Mouse (Mus musculus) left cerebral cortex, postnatal 36 days (tissue): Measurements from ENCODE around the gene Ngdn. TPM values are rescaled to one million over a fixed set of nuclear protein-coding genes. Genes with fewer than 3 reads are reported as not detected.

Source experiments
- DNase-seq, 2 experiments: peaks; one replicate each; pipeline ENCODE4 v3.0.0; 2021 to 2022; ENCODE audit warnings: low spot score in 2 of 2, mixed read lengths in 1 of 2
- intact Hi-C: fragments of 180-260 bp; cut with DNase I; formaldehyde crosslinking; loops from one replicate; pipeline ENCODE4 v1.15.1; 2025
- microRNA-seq: library from miRNA; unstranded; fragments of <30 nt; microRNA quantifications from one replicate; pipeline ENCODE4 v1.2.0, GENCODE M21; 2022
- total RNA-seq, 2 experiments: library from RNA; stranded (reverse); gene quantifications; 2 replicates each; pipeline ENCODE4 v1.2.3; 2021

Ngdn gene
- total RNA-seq, 2 experiments from 2014 or later, result 23.5 to 30.8 TPM

DNA sequence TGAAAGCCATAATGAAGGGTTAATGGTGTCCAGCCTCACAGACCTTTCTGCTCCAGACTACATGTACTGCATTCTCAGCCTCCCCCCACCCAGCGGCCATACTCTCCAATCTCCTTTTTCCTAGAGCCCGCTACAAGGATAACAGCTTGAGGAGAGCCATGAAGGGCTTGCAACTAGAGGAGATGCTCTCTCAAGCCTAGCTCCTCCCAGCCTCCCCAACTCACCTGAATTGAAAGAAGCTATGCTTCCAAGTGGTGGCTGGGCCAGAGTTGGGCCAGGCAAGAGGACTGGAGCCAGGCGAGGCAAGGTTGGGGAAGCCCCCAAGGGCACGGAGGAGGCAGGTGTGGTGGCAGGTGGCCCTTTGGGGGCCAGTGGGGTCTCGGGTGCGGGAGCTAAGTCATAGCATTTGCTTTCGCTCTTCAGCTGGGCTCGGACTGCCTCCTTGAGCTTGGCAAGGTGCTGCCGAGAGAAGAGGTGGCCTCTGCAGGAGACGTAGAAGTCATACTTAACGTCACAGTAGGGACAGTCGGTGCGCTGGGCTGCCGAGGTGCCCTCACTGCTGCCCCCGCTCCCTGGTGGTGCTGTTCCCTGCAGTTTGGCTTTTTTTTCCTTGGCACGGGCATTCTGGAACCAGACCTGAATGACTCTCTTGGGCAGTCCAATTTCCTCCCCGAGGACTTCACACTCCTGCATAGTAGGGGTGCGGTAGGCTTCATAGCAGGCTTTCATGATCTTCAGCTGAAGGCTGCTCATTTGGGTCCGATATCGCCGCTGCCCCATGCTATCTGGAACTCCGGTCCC is 48.5 kb downstream of the Ngdn start:
- intact Hi-C loops, result loop anchor here (5.0 kb wide), 1 partner anchor 36 kb away; no protein-coding TSS in a partner anchor
- DNase-seq, result peak in 1 of 2 experiments; percentile 21

- peak in 1 of 2 experiments; percentile 20 for DNase-seq
- intact Hi-C loops, result loop anchor here (5.0 kb wide), 1 partner anchor 37 kb away; no protein-coding TSS in a partner anchor
Measured at GRCm38 (mm10) chr14:55064481-55065370, 49.5 kb downstream of the Ngdn start.

DNA sequence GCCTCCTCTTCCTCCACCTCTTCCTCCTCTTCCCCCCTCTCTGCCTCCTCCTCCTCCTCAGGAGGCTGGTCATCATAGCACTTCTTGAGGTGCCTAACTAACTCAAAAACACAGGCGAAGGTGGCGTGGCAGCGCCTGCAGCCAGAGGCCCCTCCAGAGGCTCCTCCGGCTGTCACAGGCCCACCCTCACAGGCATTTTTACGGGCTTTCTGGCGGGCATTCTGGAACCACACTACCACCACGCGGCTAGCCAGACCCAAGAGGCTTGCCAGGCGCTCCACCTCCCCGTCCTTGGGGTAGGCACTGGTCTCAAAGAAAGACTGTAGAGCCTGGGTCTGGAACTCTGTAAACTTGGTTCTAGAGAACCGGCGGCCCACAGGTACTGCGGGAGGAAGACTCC is 50.1 kb downstream of the Ngdn start:
- intact Hi-C loops, result no loop called here
- peak in 1 of 2 experiments; percentile 14 for DNase-seq

- peak in 1 of 2 experiments; percentile 59 for DNase-seq
- intact Hi-C loops, result no loop called here
Measured at GRCm38 (mm10) chr14:55066042-55066441, 50.8 kb downstream of the Ngdn start.

DNA sequence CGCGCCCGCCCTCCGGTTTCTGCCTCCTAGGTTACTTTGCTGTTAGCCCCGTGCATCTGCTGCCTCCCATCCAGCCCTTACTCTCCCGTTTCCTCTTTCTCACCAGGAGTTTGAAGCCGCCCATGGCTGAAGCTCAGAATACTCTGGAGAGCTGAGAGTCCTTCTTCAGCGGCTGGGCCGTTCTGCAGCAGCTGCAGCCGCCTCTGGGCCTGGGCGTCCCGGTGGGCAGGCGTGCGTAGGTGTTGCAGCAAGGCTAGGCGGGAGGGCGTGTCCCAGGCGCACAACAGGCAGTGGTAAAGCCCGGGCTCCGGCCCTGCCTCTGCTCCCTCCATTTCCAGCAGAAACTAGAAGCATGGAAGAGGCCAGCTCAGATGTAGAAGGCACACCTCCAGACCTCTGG is 56.5 kb downstream of the Ngdn start:
- DNase-seq, result peak in 1 of 2 experiments; percentile 63
- intact Hi-C loops, result no loop called here

Small RNAs within 50 kb of the gene (microRNA-seq; reads per million reads assigned to microRNA genes)
- 16.0 reads per million, percentile 36 among the genes with 10 or more reads in this experiment for gene Mir208b

Other genes starting within 250 kb of the Ngdn start
- gene Slc7a8, start 233.5 kb upstream of the Ngdn start, total RNA-seq, result 10 to 100 TPM; 54.7 to 64.8 TPM
- gene Rnf212b, start 201.3 kb upstream of the Ngdn start, total RNA-seq, result not detected
- 10 to 100 TPM; 15.9 to 22.1 TPM for gene Homez, start 144.5 kb upstream of the Ngdn start, total RNA-seq
- 10 to 100 TPM; 15.2 to 17.2 TPM for gene Ppp1r3e, start 137.9 kb upstream of the Ngdn start, total RNA-seq
- 100 to 1,000 TPM; 131 to 145 TPM for gene Bcl2l2, start 132.1 kb upstream of the Ngdn start, total RNA-seq
- not detected for gene Gm20521, start 132.0 kb upstream of the Ngdn start, total RNA-seq
- gene Pabpn1, start 123.0 kb upstream of the Ngdn start, total RNA-seq, result 100 to 1,000 TPM; 194 to 280 TPM
- 100 to 1,000 TPM; 618 to 651 TPM for gene Slc22a17, start 102.3 kb upstream of the Ngdn start, total RNA-seq
- 1 to 10 TPM; 7.1 to 7.3 TPM for gene Efs, start 89.3 kb upstream of the Ngdn start, total RNA-seq
- gene Il25, start 82.8 kb upstream of the Ngdn start, total RNA-seq, result not detected
- gene Cmtm5, start 79.2 kb upstream of the Ngdn start, total RNA-seq, result 10 to 100 TPM; 56.6 to 59.4 TPM
- gene Myh6, start 48.5 kb upstream of the Ngdn start, total RNA-seq, result 1 to 10 TPM; 4.2 to 5.2 TPM
- not detected for gene Gm17428, start 38.5 kb upstream of the Ngdn start, total RNA-seq
- gene Myh7, start 20.8 kb upstream of the Ngdn start, total RNA-seq, result 10 to 100 TPM; 20.1 to 22.2 TPM
- gene Zfhx2, start 76.9 kb downstream of the Ngdn start, total RNA-seq, result 10 to 100 TPM; 31.0 to 52.3 TPM
- gene Thtpa, start 79.3 kb downstream of the Ngdn start, total RNA-seq, result 10 to 100 TPM; 24.3 to 29.5 TPM
- 10 to 100 TPM in 1 of 2 experiments, 1 to 10 TPM in 1; 6.3 to 20.1 TPM for gene Ap1g2, start 91.1 kb downstream of the Ngdn start, total RNA-seq
- gene Jph4, start 101.5 kb downstream of the Ngdn start, total RNA-seq, result 100 to 1,000 TPM; 312 to 354 TPM
- gene Dhrs2, start 206.6 kb downstream of the Ngdn start, total RNA-seq, result not detected